Mouse (Mus musculus) c-Kit-positive CD71-positive TER-119-positive erythroid progenitor cells, embryonic 14.5 days (primary cell): Measurements from ENCODE around the gene Tldc1.

Source experiments
- DNase-seq: peaks from one replicate; pipeline ENCODE4 v3.0.0-alpha.2; 2013; ENCODE audit warnings: low spot score

Gene Tldc1

DNA sequence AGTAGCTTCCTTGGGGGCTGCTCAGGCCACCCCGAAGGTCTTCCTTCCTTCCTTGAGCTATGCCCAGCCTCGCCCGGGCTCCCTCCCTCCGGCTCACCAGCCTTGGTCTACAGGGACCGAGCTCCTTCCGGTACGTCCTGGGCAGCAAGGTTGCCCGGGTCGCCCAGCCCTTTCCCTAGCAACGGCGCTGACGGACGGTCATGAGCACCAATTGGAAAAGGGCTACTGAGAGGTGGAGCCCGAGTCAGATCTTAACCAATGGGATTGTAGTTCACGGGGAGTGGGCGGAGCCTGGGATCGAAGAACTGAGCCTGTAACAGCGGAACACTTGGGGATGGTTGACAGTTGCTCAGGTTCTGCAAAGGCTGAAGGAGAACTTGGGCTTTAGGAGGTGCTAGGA lies at the start of gene Tldc1:
TSS of gene Tldc1 (minus strand) at position 154 of the 400 bp plus-strand sequence.
- DNase-seq: peak; percentile 99

DNA sequence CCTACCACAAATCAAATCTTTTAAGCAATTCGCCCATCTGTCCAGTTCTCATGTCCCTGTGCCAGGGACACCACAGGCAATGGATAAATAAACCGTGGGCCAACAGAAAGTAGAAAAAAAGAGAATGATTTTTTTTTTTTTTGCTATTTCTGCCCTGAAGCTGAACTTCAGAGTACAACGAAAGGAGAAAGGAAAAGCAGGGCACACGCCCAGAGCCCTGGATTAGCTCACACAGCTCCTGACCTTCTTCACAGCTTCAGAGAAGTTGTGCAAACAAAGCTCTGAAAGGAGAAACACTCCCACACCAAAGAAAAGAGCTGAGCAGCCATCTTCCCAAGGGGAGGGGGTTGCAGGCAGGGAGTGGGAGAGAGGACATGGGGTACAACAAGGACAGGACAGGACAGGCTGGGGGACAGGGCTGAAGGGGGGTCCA lies 49.5 kb upstream of the Tldc1 start:
- no peak for DNase-seq

DNA sequence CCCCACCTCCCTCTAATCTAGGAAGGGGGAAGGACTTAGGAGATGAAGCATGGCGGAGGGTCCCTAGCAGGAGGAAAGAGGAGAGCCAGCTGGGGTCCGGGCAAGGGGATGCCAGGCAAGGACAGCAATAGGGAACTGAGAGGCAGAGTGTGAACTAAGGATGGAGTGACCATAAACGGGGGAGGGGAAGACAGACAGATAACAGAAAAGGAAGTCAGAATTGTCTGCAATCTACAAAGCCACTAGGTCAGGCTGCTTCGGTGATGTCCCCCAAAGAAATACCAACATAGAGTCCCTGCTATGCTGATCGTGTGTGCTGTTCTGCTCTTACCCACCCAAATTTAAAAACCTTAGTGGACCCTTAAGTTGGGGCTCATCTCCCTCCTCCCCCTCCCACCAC lies 48.8 kb upstream of the Tldc1 start:
- no peak for DNase-seq

DNA sequence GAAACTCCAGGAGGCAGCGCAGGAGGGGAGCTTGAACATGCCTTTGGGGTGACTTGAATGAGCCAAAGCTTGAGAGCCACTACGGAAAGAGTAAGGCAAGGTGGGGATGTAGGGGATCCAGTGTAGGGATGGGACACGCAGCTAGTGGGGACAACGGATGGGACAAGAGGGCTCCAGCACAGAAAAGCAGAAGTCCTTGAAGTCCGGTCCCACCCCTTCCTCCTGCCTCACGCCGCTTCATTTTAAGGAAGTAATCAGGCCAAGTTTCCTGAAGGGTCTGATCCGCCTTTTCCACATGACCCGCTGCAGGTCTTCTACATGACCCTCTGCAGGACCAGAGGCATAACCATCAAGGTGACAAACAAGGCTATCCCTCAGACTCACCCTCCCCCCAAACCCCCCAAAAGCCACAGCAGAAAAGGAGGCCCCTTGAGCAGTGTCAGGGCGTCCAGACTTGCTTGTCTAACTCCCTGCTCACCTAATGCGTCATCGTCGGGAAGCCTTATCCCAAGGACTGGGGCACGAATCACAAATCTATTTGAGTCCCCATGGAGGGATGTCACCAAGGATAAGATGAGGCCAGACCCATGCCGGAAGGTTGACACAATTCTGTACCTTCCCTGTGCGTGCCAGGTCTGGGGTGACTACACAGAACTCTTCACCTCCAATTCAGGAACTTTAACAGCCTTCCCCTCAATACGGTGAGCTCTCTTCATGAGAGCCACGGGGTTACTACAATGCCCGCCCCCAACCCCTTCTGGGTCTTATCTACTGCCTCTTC lies 47.9 kb upstream of the Tldc1 start:
- no peak for DNase-seq

DNA sequence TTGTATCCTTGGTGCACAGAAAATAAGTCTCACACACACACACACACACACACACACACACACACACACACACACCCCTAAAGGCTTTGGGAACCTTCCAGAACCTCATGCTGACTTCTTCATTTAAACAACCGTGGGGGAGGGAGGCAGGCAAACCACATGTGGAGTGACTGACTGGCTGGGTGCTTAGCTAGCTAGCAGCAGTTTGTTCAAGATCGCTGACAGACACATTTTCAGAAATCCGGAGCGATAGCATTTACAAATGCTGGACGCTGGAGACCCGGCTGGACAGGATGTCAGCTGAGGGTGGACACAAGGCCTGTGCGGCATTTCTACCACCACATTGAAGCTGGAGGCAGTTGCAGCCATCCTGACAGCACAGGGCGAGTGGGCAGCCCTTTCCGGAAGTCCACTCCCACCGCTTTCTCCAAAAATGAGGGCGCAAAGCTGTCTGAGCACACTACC lies 46.6 kb upstream of the Tldc1 start:
- no peak for DNase-seq

DNA sequence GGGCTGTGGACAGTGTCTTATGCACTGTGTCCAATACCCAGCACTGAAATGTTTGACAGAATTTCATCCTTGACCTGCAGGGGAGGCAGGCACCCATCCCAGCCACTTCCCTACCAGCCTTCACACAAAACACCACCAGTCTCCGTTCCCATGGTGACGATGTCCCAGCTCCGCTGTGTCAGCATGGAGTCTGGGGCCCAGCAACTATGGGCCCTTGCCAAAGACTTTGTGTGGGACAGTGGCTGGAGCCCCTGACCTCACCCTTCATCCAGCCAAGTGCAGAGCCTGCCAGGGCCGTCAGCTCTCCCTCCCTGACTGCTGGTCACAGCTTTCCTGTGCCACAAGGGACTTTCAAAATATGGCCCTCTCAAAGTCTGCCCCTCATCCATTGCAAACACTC lies 45.9 kb upstream of the Tldc1 start:
- DNase-seq: no peak

DNA sequence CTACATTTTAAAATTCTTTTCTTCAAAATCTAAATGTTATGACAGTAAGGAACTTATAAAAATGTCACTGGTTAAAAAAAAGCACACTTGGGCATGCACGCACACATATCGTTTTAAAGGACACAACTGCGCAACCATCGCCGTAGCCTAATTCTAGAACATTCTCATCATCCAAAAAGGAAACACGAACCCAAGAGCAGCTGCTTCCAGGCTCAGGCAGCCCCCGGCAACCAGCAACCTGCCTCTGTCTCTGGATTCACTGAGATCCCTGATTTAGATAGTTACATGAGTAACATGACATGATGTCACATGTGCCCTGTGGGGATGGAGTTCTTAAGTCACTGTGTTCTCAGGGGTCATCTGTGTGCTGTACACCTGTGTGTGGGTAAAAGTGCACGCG lies 45.1 kb upstream of the Tldc1 start:
- no peak for DNase-seq

DNA sequence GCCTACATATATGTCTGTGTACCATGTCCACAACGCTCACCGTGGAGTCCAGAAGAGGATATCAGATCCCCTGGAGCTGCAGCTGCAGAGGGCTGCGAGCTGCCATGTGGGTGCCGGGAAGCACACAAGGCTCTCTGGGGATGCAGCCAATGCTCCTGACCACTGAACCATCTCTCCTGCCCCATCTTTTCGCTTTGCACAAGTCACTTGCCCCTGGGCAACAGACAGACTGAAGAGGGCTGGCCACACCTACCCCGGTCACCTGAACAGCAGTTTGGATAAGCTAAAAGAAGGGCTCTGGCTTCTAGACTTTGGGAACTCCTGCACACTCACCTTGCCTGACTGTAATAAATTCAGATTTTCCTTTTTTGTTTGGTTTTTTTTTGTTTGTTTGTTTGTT lies 43.5 kb upstream of the Tldc1 start:
- DNase-seq: no peak

DNA sequence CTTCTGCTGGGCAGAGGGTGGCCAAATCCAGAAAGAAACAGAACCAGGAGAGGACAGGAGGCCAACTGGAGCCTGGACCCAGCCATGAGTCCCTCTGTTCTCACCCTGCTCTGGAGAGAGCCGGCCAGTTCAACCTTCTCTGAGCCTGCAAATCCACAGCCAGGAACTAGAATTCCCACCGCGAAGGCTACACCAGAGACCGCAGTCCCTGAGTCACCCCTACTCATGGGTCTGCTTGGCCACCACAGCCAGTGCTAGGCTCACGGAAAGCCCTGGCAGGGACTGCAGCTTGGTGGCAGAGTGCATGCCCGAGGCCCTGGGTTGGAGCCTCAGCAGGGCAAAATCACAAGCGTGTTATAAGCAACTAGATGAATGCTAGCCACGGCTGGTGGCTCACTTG lies 41.8 kb upstream of the Tldc1 start:
- DNase-seq: no peak

DNA sequence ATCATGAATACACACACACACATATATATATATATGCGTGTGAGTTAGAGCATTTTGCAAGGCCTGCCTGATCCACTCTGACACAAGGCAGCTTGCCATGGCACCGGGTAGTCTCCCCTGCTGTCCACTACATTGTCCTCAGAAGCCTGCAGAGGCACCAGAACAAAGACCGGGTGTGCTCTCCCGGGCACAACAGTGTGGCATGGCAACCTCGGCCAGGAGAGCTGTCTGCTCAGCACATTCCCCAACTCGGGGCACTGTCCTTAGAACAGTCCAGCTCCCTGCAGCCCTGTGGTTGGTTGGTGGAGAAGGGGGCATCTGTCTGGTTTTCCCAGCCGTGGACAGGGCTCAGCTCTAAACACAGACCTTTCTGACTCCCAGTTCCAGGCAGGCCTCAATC lies 41.1 kb upstream of the Tldc1 start:
- no peak for DNase-seq

DNA sequence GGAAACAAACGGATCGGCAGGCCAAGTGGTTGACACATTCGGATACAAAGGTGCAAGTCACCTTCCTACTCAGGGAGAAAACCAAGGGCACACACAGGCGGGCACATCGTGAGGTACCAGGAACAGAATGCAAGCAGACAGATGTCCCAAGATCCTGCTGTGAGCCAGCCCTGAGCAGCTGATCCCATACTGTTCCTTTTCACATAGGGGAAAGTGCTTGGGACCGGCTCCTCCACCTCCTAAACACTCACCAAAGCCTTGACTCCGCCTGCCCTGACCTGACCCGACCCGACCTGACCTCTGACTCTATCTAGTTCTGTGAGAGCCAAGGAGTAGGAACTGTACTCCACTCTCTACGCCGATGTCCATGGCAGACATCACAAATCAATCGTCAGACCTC lies 39.2 kb upstream of the Tldc1 start:
- DNase-seq: no peak

DNA sequence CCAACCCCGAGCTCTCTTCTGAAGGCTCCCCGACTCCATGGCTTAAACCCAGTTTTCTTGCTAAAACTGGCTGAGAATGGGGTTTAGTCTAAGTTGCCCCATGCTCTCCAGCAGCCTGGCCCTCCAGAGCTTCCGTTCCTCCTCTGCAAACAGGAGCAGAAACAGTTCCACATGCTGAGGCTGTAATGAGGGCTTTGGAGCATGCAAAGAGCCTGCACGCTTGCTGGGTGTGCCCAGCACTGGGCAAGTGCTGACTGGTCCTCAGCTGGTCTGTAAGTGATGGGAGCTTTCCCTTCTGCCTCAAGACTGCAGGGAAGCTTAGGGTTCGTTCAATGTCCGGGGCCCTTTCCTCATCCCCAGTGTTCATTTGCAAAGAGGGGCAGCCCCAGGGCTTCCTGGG lies 38.0 kb upstream of the Tldc1 start:
- DNase-seq: no peak

DNA sequence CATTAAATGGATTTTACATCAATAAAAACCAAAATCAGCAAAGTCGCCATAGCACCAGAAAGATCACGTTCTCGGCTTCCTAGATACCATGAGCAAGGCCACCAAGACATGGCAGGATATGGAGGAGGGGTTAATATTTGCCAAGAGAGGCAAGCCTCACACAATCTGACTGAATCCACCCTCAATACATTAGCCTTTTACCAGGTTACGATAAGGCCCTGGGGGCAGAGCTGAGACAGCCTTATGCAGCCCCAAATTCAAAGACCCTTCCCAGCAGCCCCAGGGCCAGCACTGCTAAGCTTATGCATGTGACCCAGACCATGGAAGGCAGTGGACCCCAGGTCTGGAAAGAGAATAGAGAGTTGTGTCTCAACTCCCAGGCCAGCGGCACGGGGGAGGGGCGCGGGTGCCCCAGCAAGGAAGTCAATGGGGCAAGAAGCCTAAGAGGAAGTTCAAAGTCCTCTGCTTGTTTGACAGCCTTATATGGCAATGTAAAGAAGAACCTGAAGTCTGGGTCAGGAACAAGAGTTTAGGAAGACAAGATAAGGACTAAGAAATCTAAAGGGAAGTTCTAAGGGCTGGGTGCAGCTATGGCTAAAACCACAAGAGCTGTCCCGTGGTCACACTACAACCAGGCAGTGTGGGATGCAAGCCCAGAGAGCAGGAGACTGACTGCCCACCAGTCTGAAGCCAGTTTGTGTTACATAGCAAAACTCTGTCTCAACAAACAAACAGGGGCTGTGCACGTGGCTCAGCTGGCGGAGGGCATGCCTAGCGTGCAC lies 34.6 kb upstream of the Tldc1 start:
- DNase-seq: no peak

DNA sequence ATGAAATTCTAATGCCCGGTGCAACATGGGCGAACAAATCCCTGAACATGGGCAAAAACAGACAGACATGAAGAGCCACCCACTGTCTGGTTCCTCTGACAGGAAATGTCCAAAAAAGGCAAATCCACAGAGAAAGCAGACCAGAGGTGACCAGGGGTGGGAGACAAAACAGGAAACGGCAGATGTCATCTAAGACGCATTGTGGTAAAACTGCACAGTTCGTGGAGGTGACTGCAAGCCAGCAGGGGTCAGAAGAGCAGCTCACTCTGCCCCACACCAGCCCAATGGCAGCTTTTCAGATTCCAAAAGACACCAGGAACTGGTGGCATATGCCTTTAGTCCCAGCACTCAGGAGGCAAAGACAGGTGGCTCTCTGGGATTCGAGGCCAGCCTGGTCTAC lies 33.7 kb upstream of the Tldc1 start:
- DNase-seq: no peak

DNA sequence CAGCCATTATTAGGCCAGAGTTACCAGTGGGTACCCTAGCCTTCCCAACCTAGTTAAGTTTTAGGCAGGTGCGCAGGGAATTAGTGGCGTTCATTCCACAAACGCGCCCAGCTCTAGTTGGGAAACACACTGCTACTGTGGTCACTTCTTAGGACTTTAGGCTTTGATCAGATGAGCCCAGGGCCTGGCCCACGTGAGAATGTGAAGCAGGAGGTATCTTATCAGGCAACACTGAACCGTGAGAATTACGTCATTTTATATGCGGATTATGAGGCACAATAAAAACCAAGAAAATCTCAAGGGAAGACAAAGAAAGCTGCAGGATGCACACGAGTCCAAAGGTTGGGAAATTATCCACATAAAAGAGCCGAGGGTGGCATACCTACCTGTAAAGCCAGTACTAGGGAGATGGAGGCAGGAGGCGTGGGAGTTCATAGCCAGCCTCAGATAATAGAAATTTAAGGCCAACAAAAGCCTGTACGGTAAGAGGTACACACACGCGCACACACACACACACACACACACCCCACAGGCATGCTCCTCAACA lies 32.8 kb upstream of the Tldc1 start:
- no peak for DNase-seq

DNA sequence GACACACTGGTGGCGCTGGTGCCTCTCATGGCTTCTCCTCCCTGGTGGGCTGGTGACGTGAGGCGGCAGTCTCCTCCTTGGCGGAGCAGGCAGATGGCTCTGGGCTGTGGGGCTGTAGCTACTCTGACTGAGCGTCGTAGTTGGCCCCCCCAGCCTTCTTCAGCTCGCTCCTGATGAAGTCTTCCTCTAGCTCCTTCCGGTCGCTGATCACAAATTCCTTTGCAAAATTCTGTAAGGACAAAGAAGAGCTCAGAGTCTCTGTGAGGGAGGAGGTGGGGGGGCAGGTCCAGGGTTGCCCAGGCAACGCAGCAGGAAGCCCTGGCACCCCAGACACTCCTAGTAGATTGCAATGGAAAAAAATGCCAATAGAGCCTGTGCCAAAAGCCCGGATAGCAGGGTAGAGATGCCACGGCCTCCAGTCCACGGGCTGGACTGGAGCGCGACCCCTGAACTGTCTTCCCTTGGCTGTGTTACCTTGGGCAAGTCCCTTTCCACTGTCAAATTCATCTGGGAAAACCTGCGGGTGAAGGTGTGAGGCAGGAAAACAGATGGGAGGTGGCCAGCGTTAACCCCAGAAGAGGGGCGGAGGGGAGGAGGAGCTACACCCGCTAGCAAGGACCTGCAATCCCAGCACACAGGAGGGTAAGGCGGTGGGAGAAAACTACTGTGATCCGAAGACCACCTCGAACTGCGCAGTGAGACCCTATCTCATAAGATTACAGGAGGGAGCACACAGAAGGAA lies 32.1 kb upstream of the Tldc1 start:
- no peak for DNase-seq

DNA sequence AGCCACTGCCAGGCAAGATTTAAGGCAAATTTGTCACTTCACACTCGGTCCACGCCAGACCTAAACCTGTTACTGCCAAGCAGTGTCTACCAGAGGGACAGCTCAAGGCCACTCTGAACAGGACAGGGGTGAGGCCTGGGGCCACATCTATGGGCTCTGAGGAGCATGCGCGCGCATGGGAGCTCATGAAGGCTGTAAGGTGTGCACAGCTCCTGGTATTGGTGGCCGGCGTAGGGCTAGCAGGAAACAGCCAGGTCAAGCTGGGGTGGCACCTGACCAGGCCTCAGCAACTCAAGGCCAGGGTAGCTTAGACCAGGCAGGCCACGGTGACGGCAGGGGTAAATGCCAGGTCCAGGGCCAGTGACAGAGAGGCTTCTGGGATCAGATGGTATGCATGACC lies 31.4 kb upstream of the Tldc1 start:
- no peak for DNase-seq

DNA sequence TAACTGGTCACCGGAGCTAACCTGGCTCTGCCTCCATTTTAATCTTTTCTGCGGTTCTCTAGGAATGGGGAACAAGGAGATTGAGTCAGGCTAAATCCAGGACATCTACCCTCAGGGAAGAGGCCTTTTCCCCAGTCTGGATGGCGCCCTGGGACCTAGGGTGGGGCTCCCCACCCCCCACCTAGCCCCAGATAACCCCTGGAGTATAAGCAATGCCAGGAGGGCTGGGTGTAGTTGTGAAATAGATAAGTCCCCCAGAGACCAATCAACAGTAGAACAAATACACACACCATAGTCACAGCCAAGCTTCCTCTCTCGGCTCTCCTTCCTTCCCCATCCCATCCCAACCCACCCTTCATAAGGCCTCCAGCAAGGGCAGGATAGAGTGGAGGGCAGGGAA lies 29.5 kb upstream of the Tldc1 start:
- DNase-seq: no peak

DNA sequence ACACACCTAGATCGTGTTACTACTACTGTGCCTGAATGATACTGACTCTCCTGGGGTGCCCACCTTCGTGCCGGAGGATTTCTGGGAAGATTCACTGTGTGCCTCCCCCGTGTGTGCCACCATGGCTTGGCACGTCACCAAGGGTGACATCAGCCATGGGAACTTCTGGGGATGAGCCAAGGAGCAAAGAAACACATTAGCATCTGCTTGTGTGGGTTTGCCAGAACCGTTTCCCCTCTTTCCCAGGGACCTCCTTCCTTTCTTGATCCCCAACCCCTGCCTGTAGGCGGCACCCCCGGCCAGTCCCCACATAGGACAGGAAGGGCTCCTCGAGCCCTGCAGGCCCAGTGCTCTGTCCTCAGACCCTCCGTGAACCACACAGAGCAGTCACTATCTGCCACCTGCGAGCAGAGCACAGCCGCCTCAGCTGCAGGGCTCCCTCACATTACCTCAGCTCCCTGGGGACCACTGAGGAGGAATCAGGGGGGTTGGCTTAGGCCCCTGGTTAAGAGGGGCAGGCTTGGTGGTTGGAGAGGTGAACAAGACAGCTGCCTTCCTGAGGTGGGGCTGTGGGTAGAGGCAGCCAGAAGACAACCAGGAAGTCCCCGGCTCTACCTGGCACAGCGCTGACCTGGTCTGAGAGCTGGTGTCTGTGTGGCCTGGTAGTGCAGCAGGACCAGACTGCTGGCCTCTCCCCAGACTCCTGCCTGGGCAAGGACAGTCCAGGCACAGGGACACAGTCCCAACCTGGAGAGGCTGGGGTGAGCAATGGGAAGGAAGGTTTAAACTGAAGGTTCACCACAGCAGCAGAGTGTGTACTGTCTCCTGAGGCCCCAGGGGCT lies 28.4 kb upstream of the Tldc1 start:
- DNase-seq: no peak

DNA sequence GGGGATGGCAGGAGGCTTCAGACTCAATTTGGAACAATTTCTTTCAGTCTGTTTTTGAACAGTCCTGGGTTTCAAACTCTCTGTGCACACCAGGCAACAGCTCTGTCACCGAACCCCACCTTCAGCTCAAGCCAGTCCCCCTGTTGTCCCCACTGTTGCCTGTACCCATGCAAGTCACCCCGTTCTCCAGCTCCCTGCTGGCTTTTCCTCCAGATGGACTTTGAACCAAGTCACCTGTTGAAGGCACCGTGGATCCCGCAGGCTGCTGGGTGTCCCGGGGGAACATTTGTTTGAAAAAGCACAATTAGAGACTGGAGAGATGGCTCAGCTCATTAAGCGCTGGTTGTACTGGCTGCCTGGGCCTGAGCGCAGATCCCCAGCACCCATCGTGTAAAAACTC lies 27.1 kb upstream of the Tldc1 start:
- no peak for DNase-seq

DNA sequence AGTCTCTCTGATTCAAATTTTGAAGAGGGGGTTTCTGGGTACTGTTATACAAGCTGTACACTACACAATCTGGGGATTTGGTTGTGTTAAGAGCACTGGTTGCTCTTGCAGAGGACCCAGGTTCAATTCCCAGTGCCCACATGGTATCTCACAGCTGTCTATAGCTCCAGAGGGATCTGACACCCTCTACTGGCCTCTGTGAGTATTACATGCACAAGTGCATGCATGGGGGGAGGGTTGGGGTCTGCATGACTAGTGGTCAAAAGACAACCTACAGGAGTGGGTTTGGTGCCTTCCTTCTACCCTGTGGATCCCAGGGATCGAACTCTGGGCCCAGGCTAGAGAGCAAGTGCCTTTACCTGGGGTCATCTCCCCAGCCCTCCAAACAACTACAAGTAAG lies 24.4 kb upstream of the Tldc1 start:
- no peak for DNase-seq

DNA sequence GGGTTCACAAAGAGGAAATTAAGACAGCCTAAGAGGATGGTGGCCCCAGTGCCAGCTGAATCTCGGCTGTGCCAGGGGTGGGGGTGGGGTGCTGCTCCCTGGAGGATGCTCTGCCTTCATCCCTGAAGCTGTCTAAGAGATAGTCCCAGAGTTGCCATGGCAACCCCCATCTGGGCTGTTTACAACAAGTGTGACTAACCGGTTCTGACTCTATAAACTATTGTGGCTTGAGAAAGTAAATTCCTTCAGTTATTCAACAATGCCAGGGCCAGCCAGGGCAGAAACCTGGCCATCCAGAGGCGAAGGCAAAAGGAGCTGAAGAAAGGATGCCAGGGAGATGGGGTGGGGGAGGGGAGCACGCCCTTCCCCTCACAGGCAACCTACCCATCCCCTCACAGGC lies 23.0 kb upstream of the Tldc1 start:
- DNase-seq: no peak
